In genomic region chr12:100980551-100981008, GRCm38 (mm10) we compare ENCODE assay signal across 12 mouse cellular contexts. TPM values are rescaled to one million over a fixed set of nuclear protein-coding genes. Genes with fewer than 3 reads are reported as not detected.
DNase-seq lines count a peak whose midpoint lies in the region; ATAC-seq and TF ChIP-seq lines count a peak whose summit lies in the region.
"Had no signal": no experiment of that assay in that cellular context is flagged by ENCODE, and none has a peak within 500 bp of the region (broad histone marks: within the 10 kb centered on the region; RNA-seq: fewer than 3 reads in every experiment).

No protein-coding gene starts in this region.

- H3K4me2 ChIP-seq in limb, embryonic 14.5 days (replicated peaks; ENCODE audit: low read depth, low read length, severe bottlenecking): no peak overlapping the region

- no peak for TF ChIP-seq POLR2A in limb, embryonic 14.5 days (IDR thresholded peaks at IDR 0.05; ENCODE audit: borderline replicate concordance, extremely low read depth, insufficient read depth, insufficient read length)
- TF ChIP-seq POLR2A in cortical plate, adult 2 months (IDR thresholded peaks at IDR 0.05; ENCODE audit: extremely low read depth, insufficient read depth, low read length): no peak

- H3K9me3 ChIP-seq in limb, embryonic 14.5 days (ENCODE audit: control insufficient read depth, low read length): no peaks in the 10 kb centered on the region
- no peaks in the 10 kb centered on the region for H3K9me3 ChIP-seq in limb, embryonic 10.5 days (replicated peaks)

- no peak for TF ChIP-seq CTCF in cortical plate, adult 2 months (IDR thresholded peaks at IDR 0.05; ENCODE audit: extremely low read depth, insufficient read depth, low read length)

- no peak for DNase-seq in frontal cortex, postnatal 14 days (ENCODE audit: low spot score in 2 of 2)
- no peak for DNase-seq in limb, embryonic 14.5 days (ENCODE audit: low spot score)
- no peak for DNase-seq in limb, embryonic 10.5 days (ENCODE audit: low spot score)
- peak; percentile 27 to 75 for DNase-seq in lung, postnatal 4 days
- no peak for DNase-seq in ovary, adult 18-20 months (ENCODE audit: low spot score)
- no peak for DNase-seq in testis, postnatal 14 days (ENCODE audit: low spot score)
- DNase-seq: adrenal gland, adult 8-10 months; B cell, adult 2 months; cerebellum, adult 2 months had no signal

- no peaks in the 10 kb centered on the region for H3K27me3 ChIP-seq in limb, embryonic 14.5 days (ENCODE audit: control insufficient read depth, insufficient read depth, low read length)
- H3K27me3 ChIP-seq in limb, embryonic 10.5 days (ENCODE audit: low read depth, poor library complexity, severe bottlenecking): peaks cover 37% of the 10 kb centered on the region

- WGBS in limb, embryonic 14.5 days: 41% methylated on average over 9 of the region's 9 CpGs
- 56% methylated on average over 9 of the region's 9 CpGs for WGBS in limb, embryonic 10.5 days

- no peak overlapping the region for H3K9ac ChIP-seq in limb, embryonic 14.5 days (ENCODE audit: low read depth, low read length, severe bottlenecking)

- H3K4me3 ChIP-seq in limb, embryonic 14.5 days (replicated peaks; ENCODE audit: low read length): no peak overlapping the region
- no peak overlapping the region for H3K4me3 ChIP-seq in limb, embryonic 10.5 days
- H3K4me3 ChIP-seq in cortical plate, adult 2 months (ENCODE audit: insufficient read depth, low read length): no peak overlapping the region
- H3K4me3 ChIP-seq: heart, adult 2 months had no signal

- peaks cover 3% of the 10 kb centered on the region; the same call in 1 of the 2 replicates for H3K4me1 ChIP-seq in limb, embryonic 14.5 days (ENCODE audit: control insufficient read depth, insufficient read depth, low read length)
- H3K4me1 ChIP-seq in limb, embryonic 10.5 days: peaks cover 34% of the 10 kb centered on the region
- peaks cover 32% of the 10 kb centered on the region for H3K4me1 ChIP-seq in cortical plate, adult 2 months (ENCODE audit: control insufficient read depth, insufficient read depth, low read length)

- H3K36me3 ChIP-seq in limb, embryonic 14.5 days (ENCODE audit: control insufficient read depth, insufficient read depth, low read length): no peaks in the 10 kb centered on the region
- H3K36me3 ChIP-seq in limb, embryonic 10.5 days: no peaks in the 10 kb centered on the region; the same call in 1 of the 2 replicates

- peak; percentile 31 for ATAC-seq in frontal cortex, adult (ENCODE audit: low TSS enrichment)
- peak; percentile 43; the same call in 1 of the 2 replicates for ATAC-seq in limb, embryonic 14.5 days (ENCODE audit: low FRiP score, low read depth)

- H3K27ac ChIP-seq in limb, embryonic 14.5 days (replicated peaks; ENCODE audit: low read depth, low read length): no peak overlapping the region
- no peak overlapping the region for H3K27ac ChIP-seq in limb, embryonic 10.5 days
- peak overlapping the region; percentile 31; the same call in 1 of the 2 replicates for H3K27ac ChIP-seq in cortical plate, adult 2 months (ENCODE audit: insufficient read depth, low read length)
- H3K27ac ChIP-seq: heart, adult 2 months had no signal

RNA-seq across cellular contexts. Expression of gene Ccdc88c, which starts 48.3 kb away (rescaled TPM):
- polyA plus RNA-seq in limb, embryonic 14.5 days (2012; rRNA removed): 5.5 and 6.5 TPM in 2 replicates
- 4.9 and 5.2 TPM in 2 replicates for polyA plus RNA-seq in limb, embryonic 14.5 days (2014; fragmentation: Nextera tagmentation; extraction: Ambion mirVana)
- 4.9 and 5.1 TPM in 2 replicates for polyA plus RNA-seq in limb, embryonic 10.5 days (2016; fragmentation: Nextera tagmentation; extraction: Ambion mirVana)
- polyA plus RNA-seq in cortical plate, adult 2 months (2012; rRNA removed): 19.1 and 20.9 TPM in 2 replicates

Comparison
In these comparisons a context has a peak if more than half of its experiments do, and no peak if none do; other contexts are left out.
1. DNase-seq: peak in lung, postnatal 4 days (2 of 2); none in frontal cortex, postnatal 14 days (0 of 2), limb, embryonic 14.5 days (single experiment), limb, embryonic 10.5 days (single experiment), ovary, adult 18-20 months (single experiment) and testis, postnatal 14 days (single experiment).